Mouse (Mus musculus): Measurements from ENCODE around the gene Cisd1.

- TF ChIP-seq POLR2A (IDR thresholded peaks at IDR 0.05; ENCODE audit: extremely low read depth, insufficient read depth, low read length) (no peak), CTCF (IDR thresholded peaks at IDR 0.05; ENCODE audit: low read depth, low read length) (no peak)
Observed at GRCm38 (mm10) chr10:71284131-71284510, 60.6 kb downstream of the Cisd1 start.
